Comparison of ENCODE assay signal across 11 mouse cellular contexts in genomic region chr15:7814371-7814680, GRCm38 (mm10). TPM values are rescaled to one million over a fixed set of nuclear protein-coding genes. Genes with fewer than 3 reads are reported as not detected.
DNase-seq lines count a peak whose midpoint lies in the region; ATAC-seq and TF ChIP-seq lines count a peak whose summit lies in the region.
"Had no signal": no experiment of that assay in that cellular context is flagged by ENCODE, and none has a peak within 500 bp of the region (broad histone marks: within the 10 kb centered on the region; RNA-seq: fewer than 3 reads in every experiment).

No protein-coding gene starts in this region.

- no peak for DNase-seq in kidney, adult 9 months
- peak; percentile 33 for DNase-seq in midbrain, embryonic 10.5 days (ENCODE audit: low spot score)
- DNase-seq in retina, postnatal 1 day: peak; percentile 20
- no peak for DNase-seq in frontal cortex, adult 2 months (ENCODE audit: extremely low spot score in 1 of 2, low spot score in 1 of 2)
- no peak for DNase-seq in layer of hippocampus, adult 2 months (ENCODE audit: low spot score in 2 of 2)
- DNase-seq: cerebellum, adult 11-12 months; thymus, postnatal 4 days had no signal

- peaks cover 6% of the 10 kb centered on the region; the same call in 1 of the 2 replicates for H3K36me3 ChIP-seq in kidney, embryonic 14.5 days (ENCODE audit: control insufficient read depth, insufficient read depth, low read length)
- H3K36me3 ChIP-seq in forebrain, embryonic 15.5 days: no peaks in the 10 kb centered on the region
- H3K36me3 ChIP-seq in midbrain, embryonic 10.5 days: no peaks in the 10 kb centered on the region

- peak overlapping the region; percentile 86; the same call in 1 of the 2 replicates for H3K27ac ChIP-seq in kidney, embryonic 14.5 days (ENCODE audit: low read depth, low read length)
- H3K27ac ChIP-seq in forebrain, embryonic 15.5 days (replicated peaks): no peak overlapping the region
- no peak overlapping the region for H3K27ac ChIP-seq in midbrain, embryonic 10.5 days (replicated peaks)
- no peak overlapping the region for H3K27ac ChIP-seq in layer of hippocampus, adult 2 months
- H3K27ac ChIP-seq: liver, embryonic 14.5 days had no signal

- no peaks in the 10 kb centered on the region for H3K9me3 ChIP-seq in kidney, embryonic 14.5 days (ENCODE audit: control insufficient read depth, low read length)
- H3K9me3 ChIP-seq in forebrain, embryonic 15.5 days: no peaks in the 10 kb centered on the region
- no peaks in the 10 kb centered on the region for H3K9me3 ChIP-seq in midbrain, embryonic 10.5 days (replicated peaks)

- no peak for ATAC-seq in kidney, embryonic 14.5 days (ENCODE audit: low FRiP score, low TSS enrichment)
- ATAC-seq in forebrain, embryonic 15.5 days (replicated peaks): no peak
- no peak for ATAC-seq in cerebellum, adult (ENCODE audit: insufficient number of reproducible peaks, low FRiP score, low TSS enrichment)

- peak overlapping the region; percentile 88 for H3K4me2 ChIP-seq in kidney, embryonic 14.5 days (replicated peaks; ENCODE audit: low read depth, low read length)
- H3K4me2 ChIP-seq in forebrain, embryonic 15.5 days (replicated peaks): peak overlapping the region; percentile 96; the same call in 1 of the 2 replicates

- H3K4me1 ChIP-seq in kidney, embryonic 14.5 days (ENCODE audit: control insufficient read depth, insufficient read depth, low read length): peaks cover 10% of the 10 kb centered on the region
- peaks cover 48% of the 10 kb centered on the region for H3K4me1 ChIP-seq in forebrain, embryonic 15.5 days
- peaks cover 65% of the 10 kb centered on the region for H3K4me1 ChIP-seq in midbrain, embryonic 10.5 days

- H3K9ac ChIP-seq in kidney, embryonic 14.5 days (ENCODE audit: low read depth, low read length): peak overlapping the region; percentile 90; the same call in 1 of the 2 replicates
- no peak overlapping the region for H3K9ac ChIP-seq in forebrain, embryonic 15.5 days (replicated peaks)
- H3K9ac ChIP-seq: liver, embryonic 14.5 days had no signal

- H3K4me3 ChIP-seq in kidney, embryonic 14.5 days (ENCODE audit: low read length): peak overlapping the region; percentile 79
- peak overlapping the region; percentile 50; the same call in 1 of the 2 replicates for H3K4me3 ChIP-seq in forebrain, embryonic 15.5 days
- H3K4me3 ChIP-seq in midbrain, embryonic 10.5 days: peak overlapping the region; percentile 74
- no peak overlapping the region for H3K4me3 ChIP-seq in layer of hippocampus, adult 2 months

- 3% methylated on average over 7 of the region's 7 CpGs for WGBS in kidney, embryonic 14.5 days
- 7% methylated on average over 7 of the region's 7 CpGs for WGBS in forebrain, embryonic 15.5 days
- 3% methylated on average over 7 of the region's 7 CpGs for WGBS in midbrain, embryonic 10.5 days

- TF ChIP-seq CTCF in layer of hippocampus, adult 2 months (conservative IDR thresholded peaks at IDR 0.05): no peak

- H3K27me3 ChIP-seq in kidney, embryonic 14.5 days (ENCODE audit: control insufficient read depth, insufficient read depth, low read length): peaks cover 29% of the 10 kb centered on the region
- peaks cover 94% of the 10 kb centered on the region for H3K27me3 ChIP-seq in forebrain, embryonic 15.5 days
- H3K27me3 ChIP-seq in midbrain, embryonic 10.5 days (ENCODE audit: low read depth, poor library complexity, severe bottlenecking): peaks cover 100% of the 10 kb centered on the region

RNA-seq across cellular contexts. Expression of gene Gdnf, which starts 3.7 kb away (rescaled TPM):
- polyA plus RNA-seq in kidney, embryonic 14.5 days (2014; fragmentation: Nextera tagmentation; extraction: Ambion mirVana): 10.0 and 13.0 TPM in 2 replicates
- polyA plus RNA-seq in forebrain, embryonic 15.5 days (2015; fragmentation: Nextera tagmentation; extraction: Ambion mirVana): 0.06 TPM in 1 of 2 replicates, not detected in the other
- 0.41 and 0.76 TPM in 2 replicates for polyA plus RNA-seq in midbrain, embryonic 10.5 days (2016; fragmentation: Nextera tagmentation; extraction: Ambion mirVana)
- polyA plus RNA-seq in frontal cortex, adult 2 months (2012; rRNA removed): 0.58 and 0.86 TPM in 2 replicates
- under 1 TPM; 0.15 to 0.25 TPM for total RNA-seq in layer of hippocampus, adult 2 months (2021)

Comparison
In these comparisons a context has a peak if more than half of its experiments do, and no peak if none do; other contexts are left out.
1. DNase-seq: peak in midbrain, embryonic 10.5 days (single experiment) and retina, postnatal 1 day (single experiment); none in kidney, adult 9 months (single experiment), frontal cortex, adult 2 months (0 of 2) and layer of hippocampus, adult 2 months (0 of 2).